Mouse (Mus musculus) small intestine, adult 2 months (tissue): ENCODE results near the gene Cdh12. TPM values are rescaled to one million over a fixed set of nuclear protein-coding genes. Genes with fewer than 3 reads are reported as not detected.

Experiments
- H3K27ac ChIP-seq: fragments of 200-500 bp; 2 replicates; pipeline ENCODE4 v1.5.1; 2012; ENCODE audit warnings: low read depth, low read length, control low read depth, inconsistent platforms; ENCODE audit not compliant: insufficient read depth
- H3K27me3 ChIP-seq: fragments of 200-500 bp; 2 replicates; pipeline ENCODE4 v1.6.1; 2012; ENCODE audit warnings: mild to moderate bottlenecking, moderate library complexity, low read length, inconsistent platforms; ENCODE audit not compliant: control insufficient read depth, insufficient read depth
- H3K36me3 ChIP-seq: fragments of 200-500 bp; 2 replicates; pipeline ENCODE4 v1.6.1; 2012; ENCODE audit warnings: mild to moderate bottlenecking, low read length, control low read depth, inconsistent platforms; ENCODE audit not compliant: control insufficient read depth, insufficient read depth
- H3K4me1 ChIP-seq: fragments of 200-500 bp; 2 replicates; pipeline ENCODE4 v1.6.1; 2012; ENCODE audit warnings: low read length, inconsistent platforms, mixed read lengths; ENCODE audit not compliant: control insufficient read depth, insufficient read depth, insufficient read length
- H3K4me3 ChIP-seq: fragments of 200-500 bp; 2 replicates; pipeline ENCODE4 v1.5.1; 2012; ENCODE audit warnings: low read depth, mild to moderate bottlenecking, control low read depth, inconsistent platforms, low read length, moderate library complexity
- CTCF ChIP-seq: fragments of 200-500 bp; IDR thresholded peaks from 2 replicates; pipeline ENCODE4 v1.5.1; 2012; ENCODE audit warnings: low read depth, mild to moderate bottlenecking, control low read depth, inconsistent platforms, low read length, moderate library complexity, mixed read lengths; ENCODE audit not compliant: insufficient replicate concordance, insufficient read length; ENCODE audit errors: extremely low read depth
- POLR2A ChIP-seq: fragments of 200-500 bp; IDR thresholded peaks from 2 replicates; pipeline ENCODE4 v1.6.1; 2012; ENCODE audit warnings: low read depth, mild to moderate bottlenecking, control low read depth, inconsistent platforms, low read length, moderate library complexity
- WGBS: fragments of 180-500 bp; shearing (Covaris S2); methylation state at CpG from one replicate; pipeline ENCODE4 v1.1.7; 2018; 5-methylcytosine and 5-hydroxymethylcytosine counted together
- polyA plus RNA-seq: library from polyadenylated mRNA; depleted of rRNA; stranded (reverse); fragments of >200 nt; gene quantifications from 2 replicates; pipeline ENCODE4 v1.2.3, GENCODE M21; 2012; rRNA removed

The Cdh12 gene
- not detected in 2 replicates for polyA plus RNA-seq

- TF ChIP-seq CTCF = no peak
- 17% methylated on average over 18 of the region's 18 CpGs for WGBS
- Histone ChIP-seq H3K4me3 (no peak within 1 kb of the TSS), H3K27me3 (no peaks in the 10 kb centered on the region), H3K27ac (no peak within 1 kb of the TSS), H3K36me3 (no peaks in the 10 kb centered on the region), H3K4me1 (no peaks in the 10 kb centered on the region)
Measured at GRCm38 (mm10) chr15:20448861-20449663, at the start of gene Cdh12. Gene Cdh12, plus strand, starts transcription at chr15:20449265.

- TF ChIP-seq CTCF (no peak), POLR2A (no peak)
- Histone ChIP-seq H3K36me3 (no peaks in the 10 kb centered on the region), H3K4me1 (no peaks in the 10 kb centered on the region), H3K27ac (no peak overlapping the region), H3K4me3 (no peak overlapping the region), H3K27me3 (no peaks in the 10 kb centered on the region)
- WGBS = 52% methylated on average over 3 of the region's 3 CpGs
Measured at GRCm38 (mm10) chr15:20403596-20403995, 45.5 kb upstream of the Cdh12 start.

- no peaks in the 10 kb centered on the region for H3K4me1 ChIP-seq
- no peak for TF ChIP-seq CTCF
- no peak overlapping the region for H3K4me3 ChIP-seq
- WGBS = 81% methylated on average over 1 of the region's 1 CpGs
- no peaks in the 10 kb centered on the region for H3K27me3 ChIP-seq
- H3K27ac ChIP-seq = no peak overlapping the region
- H3K36me3 ChIP-seq = no peaks in the 10 kb centered on the region
Measured at GRCm38 (mm10) chr15:20413397-20413796, 35.7 kb upstream of the Cdh12 start.

- TF ChIP-seq CTCF (no peak), POLR2A (no peak)
- 47% methylated on average over 2 of the region's 2 CpGs for WGBS
Measured at GRCm38 (mm10) chr15:20436356-20436755, 12.7 kb upstream of the Cdh12 start.

GRCm38 (mm10) chr15:20450558-20450957, 1.5 kb downstream of the Cdh12 start:
- Histone ChIP-seq H3K4me3 (no peak overlapping the region), H3K36me3 (no peaks in the 10 kb centered on the region), H3K27me3 (no peaks in the 10 kb centered on the region), H3K4me1 (no peaks in the 10 kb centered on the region), H3K27ac (no peak overlapping the region)
- TF ChIP-seq CTCF (no peak), POLR2A (no peak)
- WGBS = 63% methylated on average over 5 of the region's 5 CpGs

More at GRCm38 (mm10) chr15:20436356-20436755, 12.7 kb upstream of the Cdh12 start:
- Histone ChIP-seq H3K27ac (no peak overlapping the region), H3K36me3 (no peaks in the 10 kb centered on the region), H3K4me3 (no peak overlapping the region), H3K27me3 (no peaks in the 10 kb centered on the region), H3K4me1 (no peaks in the 10 kb centered on the region)

- no peaks in the 10 kb centered on the region for H3K27me3 ChIP-seq
- no peak overlapping the region for H3K4me3 ChIP-seq
- no peak for TF ChIP-seq CTCF
- H3K27ac ChIP-seq = no peak overlapping the region
- H3K4me1 ChIP-seq = no peaks in the 10 kb centered on the region
- 91% methylated on average over 3 of the region's 3 CpGs for WGBS
- H3K36me3 ChIP-seq = no peaks in the 10 kb centered on the region
Measured at GRCm38 (mm10) chr15:20458508-20458907, 9.4 kb downstream of the Cdh12 start.

- no peaks in the 10 kb centered on the region for H3K27me3 ChIP-seq
- no peak overlapping the region for H3K27ac ChIP-seq
- H3K4me1 ChIP-seq = no peaks in the 10 kb centered on the region
- H3K4me3 ChIP-seq = no peak overlapping the region
- 68% methylated on average over 3 of the region's 3 CpGs for WGBS
- TF ChIP-seq CTCF (no peak), POLR2A (no peak)
- no peaks in the 10 kb centered on the region for H3K36me3 ChIP-seq
Measured at GRCm38 (mm10) chr15:20462500-20462899, 13.4 kb downstream of the Cdh12 start.
